Mouse (Mus musculus): Measurements from ENCODE around the gene Serpina3a. TPM values are rescaled to one million over a fixed set of nuclear protein-coding genes. Genes with fewer than 3 reads are reported as not detected.

Serpina3a gene
- total RNA-seq, 2 experiments from 2014 or later: not detected

DNA sequence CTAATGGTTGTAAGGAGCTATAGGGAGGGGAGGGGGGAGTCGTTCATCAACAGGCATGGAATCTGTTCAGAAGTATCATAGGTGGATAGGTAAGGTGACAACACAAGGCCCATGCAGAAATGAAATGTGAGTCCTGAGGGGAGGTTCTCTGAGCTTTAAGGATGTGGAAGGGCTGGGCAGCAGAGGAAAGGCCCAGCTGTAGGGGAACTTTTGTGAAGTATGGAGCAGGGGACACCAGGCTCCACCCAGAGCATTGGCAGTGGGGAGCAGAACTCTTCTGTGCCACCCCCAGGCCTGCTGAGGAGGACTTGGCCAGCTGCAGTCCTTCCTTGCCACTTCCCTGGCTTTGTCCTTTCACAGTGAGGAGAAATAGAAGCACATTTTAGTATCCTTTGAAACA is 29.0 kb downstream of the Serpina3a start:
- intact Hi-C loops (cut with DNase I): no loop called here
- DNase-seq: no peak

GRCm38 (mm10) chr12:104142427-104142826 is 29.9 kb downstream of the Serpina3a start:
- DNase-seq: no peak
- intact Hi-C loops (cut with DNase I): no loop called here

DNA sequence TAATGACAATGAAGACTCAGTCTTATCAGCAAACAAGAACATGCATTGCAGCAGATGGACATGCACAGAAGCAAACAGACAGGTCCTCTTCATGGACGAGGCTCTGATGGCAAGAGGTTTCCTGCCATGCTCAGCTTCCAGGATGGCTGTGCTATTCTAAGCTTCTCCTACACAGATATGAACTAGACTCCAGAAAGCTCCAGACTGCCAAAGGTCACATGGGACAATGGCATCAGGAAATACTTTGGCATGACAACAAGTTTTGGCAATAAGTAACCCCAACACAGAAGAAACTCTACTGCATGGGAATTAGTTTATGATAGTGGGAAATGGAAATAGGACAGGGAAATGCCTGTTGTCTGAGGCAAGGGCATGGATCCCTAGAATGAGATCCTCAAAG is 30.8 kb downstream of the Serpina3a start:
- intact Hi-C loops (cut with DNase I): no loop called here
- no peak for DNase-seq

DNA sequence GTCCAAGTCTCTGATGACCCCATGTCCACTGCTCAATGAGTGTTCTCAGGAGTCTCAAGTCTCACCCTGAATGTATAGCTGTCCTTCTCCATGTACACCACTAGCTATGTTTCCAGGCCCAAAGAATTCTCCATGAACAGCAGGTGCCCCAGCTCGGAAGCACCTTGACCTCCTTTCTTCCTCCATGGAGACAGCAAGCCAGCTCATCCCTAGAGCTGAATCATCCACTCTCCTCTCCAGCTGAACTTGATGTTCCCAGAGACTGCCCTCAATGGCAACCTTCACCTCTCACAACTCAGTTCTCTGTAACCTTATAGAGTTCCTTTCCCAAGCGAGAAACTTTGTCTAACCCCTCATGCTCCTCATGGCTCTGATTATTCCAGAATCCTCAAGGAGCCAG is 33.0 kb downstream of the Serpina3a start:
- no peak for DNase-seq
- intact Hi-C loops (cut with DNase I): no loop called here

DNA sequence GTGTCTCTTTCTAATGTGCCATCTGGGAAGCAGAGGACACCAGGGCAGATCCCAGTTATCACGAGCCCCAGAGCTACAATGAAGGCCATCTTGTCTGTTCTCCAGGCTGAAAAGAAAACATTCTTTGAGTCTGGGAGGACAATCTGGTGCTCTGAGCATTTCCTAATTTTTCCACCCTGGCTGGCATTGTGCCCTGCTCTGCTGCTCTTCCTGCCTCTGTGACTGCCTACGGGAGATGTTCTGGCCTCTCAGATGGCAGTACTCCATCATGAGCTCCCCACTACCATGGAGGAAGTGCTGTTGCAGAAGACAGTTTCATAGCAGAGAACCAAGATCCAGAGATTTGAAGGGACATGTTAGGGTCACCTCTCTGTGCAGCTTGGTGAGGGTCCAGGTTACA is 39.5 kb downstream of the Serpina3a start:
- DNase-seq: no peak
- intact Hi-C loops (cut with DNase I): no loop called here

GRCm38 (mm10) chr12:104153041-104153645 is 40.6 kb downstream of the Serpina3a start:
- intact Hi-C loops (cut with DNase I): no loop called here
- no peak for DNase-seq

DNA sequence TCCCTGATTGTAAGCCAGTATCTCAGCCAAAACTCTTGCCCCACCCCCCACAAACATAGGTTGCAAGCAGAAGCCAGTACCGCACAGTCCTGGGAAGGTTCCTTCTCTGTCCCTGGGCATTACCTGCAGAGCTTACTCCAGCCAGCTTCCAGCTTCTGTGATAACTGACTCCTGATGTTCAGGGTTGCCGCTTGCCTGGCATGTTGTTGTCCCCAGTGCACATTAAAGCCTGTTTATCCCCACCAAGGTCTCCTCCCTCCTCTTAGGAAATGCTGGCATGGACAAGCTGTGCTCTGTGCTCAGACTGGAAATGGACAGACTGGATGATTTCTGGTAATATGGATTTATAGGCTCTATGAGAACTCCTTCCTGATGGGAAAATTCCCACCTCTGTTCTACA is 41.1 kb downstream of the Serpina3a start, which contains the start of gene Serpina3c:
Serpina3c (minus strand) TSS at position 215 of the 400 bp plus-strand sequence.
- no peak for DNase-seq

More for the DNA sequence above, 41.1 kb downstream of the Serpina3a start, which contains the start of gene Serpina3c:
- intact Hi-C loops (cut with DNase I): no loop called here

Other genes starting within 250 kb of the Serpina3a start
- gene Serpina1a, start 249.2 kb upstream of the Serpina3a start, total RNA-seq (2021): not detected
- gene Serpina1c, start 207.8 kb upstream of the Serpina3a start, total RNA-seq (2021): not detected
- not detected for gene Serpina1e, start 153.7 kb upstream of the Serpina3a start, total RNA-seq (2021)
- gene Serpina11, start 122.8 kb upstream of the Serpina3a start, total RNA-seq (2021): not detected
- gene Serpina9, start 99.0 kb upstream of the Serpina3a start, total RNA-seq (2021): under 1 TPM in 1 of 2 experiments, not detected in 1; 0.22 TPM
- not detected for gene Serpina12, start 68.3 kb upstream of the Serpina3a start, total RNA-seq (2021)
- not detected for gene Serpina5, start 11.6 kb upstream of the Serpina3a start, total RNA-seq (2021)
- gene Serpina3b, start 15.3 kb downstream of the Serpina3a start, total RNA-seq (2021): not detected
- gene Serpina3c, start 41.1 kb downstream of the Serpina3a start, total RNA-seq (2021): not detected
- gene Serpina3f, start 101.8 kb downstream of the Serpina3a start, total RNA-seq (2021): not detected
- gene Serpina3g, start 123.5 kb downstream of the Serpina3a start, total RNA-seq (2021): under 1 TPM in 1 of 2 experiments, not detected in 1; 0.50 TPM
- gene Serpina3i, start 150.4 kb downstream of the Serpina3a start, total RNA-seq (2021): not detected
- not detected for gene Serpina3j, start 201.8 kb downstream of the Serpina3a start, total RNA-seq (2021)
- not detected for gene Serpina3k, start 225.8 kb downstream of the Serpina3a start, total RNA-seq (2021)
- gene Serpina3m, start 225.8 kb downstream of the Serpina3a start, total RNA-seq (2021): not detected